Mouse (Mus musculus) liver, adult 2 months (tissue): Measurements from ENCODE around the gene Pdzd3. TPM values are rescaled to one million over a fixed set of nuclear protein-coding genes. Genes with fewer than 3 reads are reported as not detected.
A peak's percentile ranks its signal among the peaks of the same experiment; 100 is the strongest.

Experiments
- DNase-seq: peaks from one replicate; pipeline ENCODE4 v3.0.0-alpha.2; 2011; ENCODE audit warnings: low read depth, low spot score; ENCODE audit errors: extremely low read depth
- H3K27ac ChIP-seq: fragments of 200-500 bp; replicated peaks from 2 replicates; pipeline ENCODE4 v1.5.1; 2012; ENCODE audit warnings: low read depth, mild to moderate bottlenecking, control low read depth, inconsistent platforms, low read length; ENCODE audit not compliant: insufficient read depth
- H3K27me3 ChIP-seq: fragments of 200-500 bp; 2 replicates; pipeline ENCODE4 v1.6.1; 2012; ENCODE audit warnings: mild to moderate bottlenecking, moderate library complexity, low read length, inconsistent platforms; ENCODE audit not compliant: control insufficient read depth, insufficient read depth
- H3K36me3 ChIP-seq: fragments of 200-500 bp; 2 replicates; pipeline ENCODE4 v1.6.1; 2012; ENCODE audit warnings: low read length, inconsistent platforms; ENCODE audit not compliant: control insufficient read depth, insufficient read depth
- H3K4me1 ChIP-seq: fragments of 200-500 bp; 2 replicates; pipeline ENCODE4 v1.6.1; 2011; ENCODE audit warnings: low read length; ENCODE audit not compliant: control insufficient read depth, insufficient read depth
- H3K4me3 ChIP-seq: fragments of 200-500 bp; 2 replicates; pipeline ENCODE4 v1.5.1; 2011; ENCODE audit warnings: low read depth, mild to moderate bottlenecking, control low read depth, low read length, moderate library complexity; ENCODE audit not compliant: insufficient read depth
- H3K79me2 ChIP-seq: fragments of 200-500 bp; 2 replicates; pipeline ENCODE4 v1.6.1; 2012; ENCODE audit warnings: inconsistent platforms, mild to moderate bottlenecking, low read length, moderate library complexity; ENCODE audit not compliant: control insufficient read depth, insufficient read depth
- H3K9ac ChIP-seq: fragments of 200-500 bp; 2 replicates; pipeline ENCODE4 v1.6.1; 2012; ENCODE audit warnings: low read depth, mild to moderate bottlenecking, control low read depth, inconsistent platforms, low read length
- CTCF ChIP-seq: fragments of 200-500 bp; IDR thresholded peaks from 2 replicates; pipeline ENCODE4 v1.5.1; 2011; ENCODE audit warnings: low read depth, low read length, control low read depth
- POLR2A ChIP-seq: fragments of 200-500 bp; IDR thresholded peaks from 2 replicates; pipeline ENCODE4 v1.6.1; 2011; ENCODE audit warnings: low read length, control low read depth; ENCODE audit not compliant: insufficient read depth; ENCODE audit errors: extremely low read depth
- WGBS: fragments of 180-500 bp; shearing (Covaris S2); methylation state at CpG from one replicate; pipeline ENCODE4 v1.1.7; 2018; 5-methylcytosine and 5-hydroxymethylcytosine counted together
- polyA plus RNA-seq: library from polyadenylated mRNA; depleted of rRNA; stranded (reverse); fragments of >200 nt; gene quantifications from 2 replicates; pipeline ENCODE4 v1.2.3, GENCODE M21; 2012
- total RNA-seq: library from RNA; depleted of rRNA; stranded (reverse); fragments of >200 nt; gene quantifications from 2 replicates; pipeline ENCODE4 v1.2.3, GENCODE M21; 2014

Pdzd3 gene
- total and polyA plus RNA-seq, 2 experiments, result not detected

- Histone ChIP-seq H3K4me3 (no peak overlapping the region), H3K9ac (no peak overlapping the region), H3K4me1 (no peaks in the 10 kb centered on the region), H3K27ac (no peak overlapping the region), H3K79me2 (no peaks in the 10 kb centered on the region), H3K27me3 (no peaks in the 10 kb centered on the region), H3K36me3 (no peaks in the 10 kb centered on the region; the same call in 1 of the 2 replicates)
- TF ChIP-seq CTCF (no peak), POLR2A (no peak)
- DNase-seq, result no peak
- 91% methylated on average over 8 of the region's 8 CpGs for WGBS
Observed at GRCm38 (mm10) chr9:44256213-44256612, 4.9 kb upstream of the Pdzd3 start.

- no peak overlapping the region for H3K27ac ChIP-seq
- H3K9ac ChIP-seq, result no peak overlapping the region
- H3K36me3 ChIP-seq, result no peaks in the 10 kb centered on the region; the same call in 1 of the 2 replicates
- TF ChIP-seq CTCF (no peak), POLR2A (no peak)
- H3K4me3 ChIP-seq, result no peak overlapping the region
- WGBS, result 91% methylated on average over 6 of the region's 6 CpGs
- H3K27me3 ChIP-seq, result no peaks in the 10 kb centered on the region
- H3K4me1 ChIP-seq, result no peaks in the 10 kb centered on the region
- no peak for DNase-seq
- H3K79me2 ChIP-seq, result no peaks in the 10 kb centered on the region
Observed at GRCm38 (mm10) chr9:44255136-44255521, 3.9 kb upstream of the Pdzd3 start.

GRCm38 (mm10) chr9:44254508-44255135 lies 3.4 kb upstream of the Pdzd3 start:
- Histone ChIP-seq H3K27me3 (no peaks in the 10 kb centered on the region), H3K27ac (no peak overlapping the region), H3K4me1 (no peaks in the 10 kb centered on the region), H3K9ac (no peak overlapping the region), H3K79me2 (no peaks in the 10 kb centered on the region), H3K36me3 (no peaks in the 10 kb centered on the region; the same call in 1 of the 2 replicates), H3K4me3 (no peak overlapping the region)
- no peak for DNase-seq
- TF ChIP-seq CTCF (no peak), POLR2A (no peak)
- 67% methylated on average over 5 of the region's 5 CpGs for WGBS

GRCm38 (mm10) chr9:44253441-44253840 lies 2.2 kb upstream of the Pdzd3 start:
- 94% methylated on average over 6 of the region's 6 CpGs for whole genome bisulfite sequencing

DNA sequence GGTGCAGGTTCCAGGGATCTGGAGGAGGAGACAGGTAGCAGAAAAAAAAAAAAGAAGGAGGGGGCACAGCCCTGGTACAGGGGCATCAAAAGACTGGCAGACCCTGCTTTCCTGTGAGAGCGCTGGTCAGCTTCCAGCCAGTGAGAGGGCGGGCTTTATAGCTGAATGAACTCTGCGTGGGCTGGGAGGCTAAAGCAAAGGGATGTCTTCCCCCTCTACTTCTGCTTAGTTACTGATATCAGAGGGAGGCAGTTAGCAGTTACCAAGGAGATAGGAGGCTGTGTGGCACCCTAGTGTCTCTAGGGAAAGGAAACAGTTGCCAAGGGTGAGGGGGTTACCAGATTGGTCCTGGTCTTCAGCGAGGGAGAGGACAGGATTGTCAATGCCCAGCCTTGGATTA lies 826 bp downstream of the Pdzd3 start:
- H3K36me3 ChIP-seq, result no peaks in the 10 kb centered on the region; the same call in 1 of the 2 replicates
- H3K79me2 ChIP-seq, result no peaks in the 10 kb centered on the region
- DNase-seq, result no peak
- H3K4me1 ChIP-seq, result no peaks in the 10 kb centered on the region
- no peak overlapping the region for H3K27ac ChIP-seq
- H3K27me3 ChIP-seq, result no peaks in the 10 kb centered on the region
- H3K9ac ChIP-seq, result no peak overlapping the region
- TF ChIP-seq CTCF, result no peak
- no peak for TF ChIP-seq POLR2A
- no peak overlapping the region for H3K4me3 ChIP-seq
- WGBS, result 72% methylated on average over 4 of the region's 4 CpGs

More at GRCm38 (mm10) chr9:44253441-44253840, 2.2 kb upstream of the Pdzd3 start:
- Histone ChIP-seq H3K79me2 (no peaks in the 10 kb centered on the region), H3K27ac (no peak overlapping the region), H3K4me1 (no peaks in the 10 kb centered on the region), H3K4me3 (no peak overlapping the region), H3K36me3 (no peaks in the 10 kb centered on the region; the same call in 1 of the 2 replicates), H3K27me3 (no peaks in the 10 kb centered on the region), H3K9ac (no peak overlapping the region)
- DNase-seq, result no peak
- TF ChIP-seq POLR2A, result no peak
- no peak for TF ChIP-seq CTCF

DNA sequence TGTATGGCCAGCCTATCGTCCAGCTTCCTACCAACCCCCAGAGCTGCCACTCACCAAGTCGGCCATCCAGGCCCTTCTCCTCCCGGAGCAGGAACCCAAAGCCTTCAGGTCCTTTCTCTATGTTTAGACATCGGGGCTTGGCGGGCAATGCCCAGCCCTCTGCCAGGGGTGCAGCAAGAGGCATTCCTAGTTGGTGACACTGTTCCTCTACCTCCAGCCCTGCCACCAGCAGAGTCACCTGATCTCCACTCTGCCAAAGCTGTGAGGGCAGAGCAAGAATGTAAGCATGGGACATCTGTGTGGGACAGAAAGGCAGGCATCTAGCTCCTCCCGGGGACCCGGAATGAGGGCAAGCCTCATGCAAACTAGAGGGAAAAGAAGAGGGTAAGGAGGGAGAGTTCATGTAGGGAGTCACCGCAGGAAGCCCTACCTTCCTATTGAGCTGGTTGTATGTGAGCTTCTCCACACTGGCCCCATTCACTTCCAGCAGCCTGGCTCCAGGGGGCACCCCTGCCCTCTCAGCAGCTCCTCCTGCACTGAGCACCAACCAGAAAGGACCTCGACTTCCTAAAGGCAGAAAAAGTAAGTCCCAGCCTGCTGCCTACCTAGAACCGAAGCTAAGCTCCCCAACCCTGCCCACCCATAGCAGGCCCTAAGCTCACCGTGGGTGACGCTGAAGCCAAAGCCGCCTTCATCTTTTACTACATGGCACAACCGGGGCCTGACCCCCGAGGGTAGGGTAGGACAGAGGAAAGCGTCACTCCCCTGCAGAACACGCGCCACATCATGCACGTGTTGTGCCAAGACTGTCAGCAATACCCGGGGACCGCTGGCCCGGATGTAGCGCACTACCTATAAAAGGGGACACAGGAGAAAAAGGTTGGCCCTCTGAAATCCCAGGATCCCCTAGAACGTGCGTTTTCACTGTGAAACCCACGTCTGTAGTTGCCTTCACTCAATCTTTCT lies 1.8 kb downstream of the Pdzd3 start:
- H3K79me2 ChIP-seq, result no peaks in the 10 kb centered on the region
- H3K9ac ChIP-seq, result no peak overlapping the region

More for the DNA sequence above, 1.8 kb downstream of the Pdzd3 start:
- WGBS, result 51% methylated on average over 26 of the region's 26 CpGs
- no peak overlapping the region for H3K27ac ChIP-seq
- H3K4me3 ChIP-seq, result no peak overlapping the region
- TF ChIP-seq CTCF, result peak; percentile 79
- no peak for TF ChIP-seq POLR2A
- H3K4me1 ChIP-seq, result no peaks in the 10 kb centered on the region
- no peaks in the 10 kb centered on the region; the same call in 1 of the 2 replicates for H3K36me3 ChIP-seq
- no peak for DNase-seq
- H3K27me3 ChIP-seq, result no peaks in the 10 kb centered on the region
